Mouse (Mus musculus) CD8-positive naive resting alpha-beta T cell, adult 2 months (primary cell): ENCODE measurements around the gene Tpsb2.
A peak's percentile ranks its signal among the peaks of the same experiment; 100 is the strongest.

Experiments
- DNase-seq, 2 experiments: peaks; one replicate each; pipeline ENCODE4 v3.0.0; 2022; ENCODE audit warnings: low read depth in 2 of 2, low spot score in 2 of 2

Tpsb2 gene

GRCm38 (mm10) chr17:25366005-25366404 lies at the start of gene Tpsb2:
Tpsb2 (plus strand) TSS chr17:25366305.
- DNase-seq = no peak

GRCm38 (mm10) chr17:25318354-25318753 lies 47.8 kb upstream of the Tpsb2 start, which contains the start of gene Prss29:
Prss29 (plus strand) TSS chr17:25318654.
- DNase-seq = no peak

- DNase-seq = no peak
Measured at GRCm38 (mm10) chr17:25320819-25321218, 45.3 kb upstream of the Tpsb2 start.

GRCm38 (mm10) chr17:25322930-25323329 lies 43.2 kb upstream of the Tpsb2 start:
- no peak for DNase-seq

- DNase-seq = no peak
Measured at GRCm38 (mm10) chr17:25332321-25332720, 33.8 kb upstream of the Tpsb2 start.

- peak; percentile 11 to 22 for DNase-seq
Measured at GRCm38 (mm10) chr17:25333943-25334342, 32.2 kb upstream of the Tpsb2 start.

- no peak for DNase-seq
Measured at GRCm38 (mm10) chr17:25338218-25338617, 27.9 kb upstream of the Tpsb2 start.

GRCm38 (mm10) chr17:25340003-25340402 lies 26.1 kb upstream of the Tpsb2 start:
- no peak for DNase-seq

GRCm38 (mm10) chr17:25341490-25341889 lies 24.6 kb upstream of the Tpsb2 start:
- no peak for DNase-seq

GRCm38 (mm10) chr17:25345462-25345861 lies 20.6 kb upstream of the Tpsb2 start, which contains the start of gene Tpsab1:
Tpsab1 (minus strand) TSS chr17:25345562.
- DNase-seq = no peak

GRCm38 (mm10) chr17:25361291-25361690 lies 4.8 kb upstream of the Tpsb2 start:
- DNase-seq = no peak

- DNase-seq = peak in 1 of 2 experiments; percentile 14
Measured at GRCm38 (mm10) chr17:25363726-25364125, 2.4 kb upstream of the Tpsb2 start.

GRCm38 (mm10) chr17:25368973-25369372 lies 2.9 kb downstream of the Tpsb2 start, which contains the start of gene Tpsg1:
Tpsg1 (plus strand) TSS chr17:25369273.
- DNase-seq = no peak

GRCm38 (mm10) chr17:25372491-25372890 lies 6.4 kb downstream of the Tpsb2 start:
- DNase-seq = no peak

GRCm38 (mm10) chr17:25374011-25374410 lies 7.9 kb downstream of the Tpsb2 start:
- DNase-seq = no peak

- DNase-seq = no peak
Measured at GRCm38 (mm10) chr17:25394526-25394925, 28.4 kb downstream of the Tpsb2 start.

- DNase-seq = peak; percentile 17 to 36
Measured at GRCm38 (mm10) chr17:25397804-25398519, 31.9 kb downstream of the Tpsb2 start.

- no peak for DNase-seq
Measured at GRCm38 (mm10) chr17:25398520-25398838, 32.4 kb downstream of the Tpsb2 start.

- DNase-seq = no peak
Measured at GRCm38 (mm10) chr17:25400443-25400842, 34.3 kb downstream of the Tpsb2 start.

GRCm38 (mm10) chr17:25401491-25401890 lies 35.4 kb downstream of the Tpsb2 start:
- DNase-seq = no peak

GRCm38 (mm10) chr17:25402224-25402623 lies 36.1 kb downstream of the Tpsb2 start:
- no peak for DNase-seq

GRCm38 (mm10) chr17:25404190-25404589 lies 38.1 kb downstream of the Tpsb2 start:
- no peak for DNase-seq
